8 mouse cellular contexts compared by ENCODE assay signal in genomic region chr8:106699588-106699987, GRCm38 (mm10). TPM values are rescaled to one million over a fixed set of nuclear protein-coding genes. Genes with fewer than 3 reads are reported as not detected.
DNase-seq lines count a peak whose midpoint lies in the region; ATAC-seq and TF ChIP-seq lines count a peak whose summit lies in the region.

No protein-coding gene starts in this region.

- H3K9me3 ChIP-seq in kidney, embryonic 14.5 days (ENCODE audit: control insufficient read depth, low read length) = no peaks in the 10 kb centered on the region
- no peaks in the 10 kb centered on the region for H3K9me3 ChIP-seq in embryonic facial prominence, embryonic 11.5 days (replicated peaks; ENCODE audit: control insufficient read depth, low read length)
- H3K9me3 ChIP-seq in hindbrain, postnatal 0 days (ENCODE audit: low read length) = no peaks in the 10 kb centered on the region

- no peaks in the 10 kb centered on the region; the same call in 1 of the 2 replicates for H3K36me3 ChIP-seq in kidney, adult 2 months (ENCODE audit: control insufficient read depth, insufficient read depth, low read length)
- peaks cover 49% of the 10 kb centered on the region for H3K36me3 ChIP-seq in kidney, embryonic 14.5 days (ENCODE audit: control insufficient read depth, insufficient read depth, low read length)
- H3K36me3 ChIP-seq in embryonic facial prominence, embryonic 11.5 days (replicated peaks; ENCODE audit: control insufficient read depth, insufficient read depth, low read depth, low read length) = no peaks in the 10 kb centered on the region
- peaks cover 5% of the 10 kb centered on the region; the same call in 1 of the 2 replicates for H3K36me3 ChIP-seq in hindbrain, postnatal 0 days (ENCODE audit: insufficient read depth, low read length)
- H3K36me3 ChIP-seq in liver, adult 2 months (ENCODE audit: control insufficient read depth, insufficient read depth, low read length) = peaks cover 23% of the 10 kb centered on the region; the same call in 1 of the 2 replicates

- no peak overlapping the region for H3K4me2 ChIP-seq in kidney, embryonic 14.5 days (replicated peaks; ENCODE audit: low read depth, low read length)
- H3K4me2 ChIP-seq in embryonic facial prominence, embryonic 11.5 days (ENCODE audit: low read depth, low read length) = no peak overlapping the region
- H3K4me2 ChIP-seq in hindbrain, postnatal 0 days (ENCODE audit: low read depth, low read length) = no peak overlapping the region

- no peaks in the 10 kb centered on the region for H3K79me2 ChIP-seq in liver, adult 2 months (ENCODE audit: control insufficient read depth, insufficient read depth, low read length)

- no peak for TF ChIP-seq POLR2A in kidney, adult 2 months (IDR thresholded peaks at IDR 0.05; ENCODE audit: low read depth, low read length)
- no peak for TF ChIP-seq POLR2A in liver, adult 2 months (IDR thresholded peaks at IDR 0.05; ENCODE audit: extremely low read depth, insufficient read depth, low read length)

- H3K4me3 ChIP-seq in kidney, adult 2 months (ENCODE audit: insufficient read depth, low read depth, low read length) = no peak overlapping the region
- no peak overlapping the region for H3K4me3 ChIP-seq in kidney, embryonic 14.5 days (ENCODE audit: low read length)
- H3K4me3 ChIP-seq in embryonic facial prominence, embryonic 11.5 days (ENCODE audit: low read depth, low read length) = no peak overlapping the region
- H3K4me3 ChIP-seq in hindbrain, postnatal 0 days (ENCODE audit: low read length) = no peak overlapping the region
- no peak overlapping the region for H3K4me3 ChIP-seq in liver, adult 2 months (ENCODE audit: insufficient read depth, low read depth, low read length)

- 62% methylated on average over 5 of the region's 5 CpGs for WGBS in kidney, adult 2 months
- WGBS in kidney, embryonic 14.5 days = 74% methylated on average over 5 of the region's 5 CpGs
- 80% methylated on average over 5 of the region's 5 CpGs for WGBS in embryonic facial prominence, embryonic 11.5 days
- WGBS in hindbrain, postnatal 0 days = 69% methylated on average over 5 of the region's 5 CpGs
- 78% methylated on average over 5 of the region's 5 CpGs for WGBS in liver, adult 2 months

- no peak overlapping the region for H3K27ac ChIP-seq in kidney, adult 2 months (ENCODE audit: insufficient read depth, low read depth, low read length)
- no peak overlapping the region for H3K27ac ChIP-seq in kidney, embryonic 14.5 days (ENCODE audit: low read depth, low read length)
- H3K27ac ChIP-seq in embryonic facial prominence, embryonic 11.5 days (replicated peaks; ENCODE audit: low read depth, low read length) = no peak overlapping the region
- H3K27ac ChIP-seq in hindbrain, postnatal 0 days = no peak overlapping the region
- H3K27ac ChIP-seq in liver, adult 2 months (replicated peaks; ENCODE audit: insufficient read depth, low read depth, low read length) = no peak overlapping the region

- H3K9ac ChIP-seq in kidney, embryonic 14.5 days (ENCODE audit: low read depth, low read length) = no peak overlapping the region
- H3K9ac ChIP-seq in embryonic facial prominence, embryonic 11.5 days (replicated peaks; ENCODE audit: low read length) = no peak overlapping the region
- H3K9ac ChIP-seq in hindbrain, postnatal 0 days (replicated peaks; ENCODE audit: low read length) = no peak overlapping the region
- H3K9ac ChIP-seq in liver, adult 2 months (ENCODE audit: low read depth, low read length) = no peak overlapping the region

- no peak for ATAC-seq in kidney, embryonic 14.5 days (ENCODE audit: low FRiP score, low TSS enrichment)
- no peak for ATAC-seq in embryonic facial prominence, embryonic 11.5 days (replicated peaks; ENCODE audit: insufficient number of reproducible peaks, low FRiP score, low TSS enrichment, low read depth)
- ATAC-seq in hindbrain, postnatal 0 days = no peak
- ATAC-seq in inflammation-experienced regulatory T-cells, adult 6 months = no peak

- H3K4me1 ChIP-seq in kidney, adult 2 months (ENCODE audit: control insufficient read depth, insufficient read depth, low read length) = 0 out of 2 replicates have a peak, but pooled peaks cover 4% of the 10 kb centered on the region
- no peaks in the 10 kb centered on the region for H3K4me1 ChIP-seq in kidney, embryonic 14.5 days (ENCODE audit: control insufficient read depth, insufficient read depth, low read length)
- H3K4me1 ChIP-seq in embryonic facial prominence, embryonic 11.5 days (ENCODE audit: control insufficient read depth, insufficient read depth, low read length) = no peaks in the 10 kb centered on the region
- no peaks in the 10 kb centered on the region for H3K4me1 ChIP-seq in hindbrain, postnatal 0 days (ENCODE audit: insufficient read depth, low read length)
- H3K4me1 ChIP-seq in liver, adult 2 months (ENCODE audit: control insufficient read depth, insufficient read depth, low read length) = no peaks in the 10 kb centered on the region

- peak; percentile 79 for TF ChIP-seq CTCF in kidney, adult 2 months (conservative IDR thresholded peaks at IDR 0.05; ENCODE audit: insufficient read depth, insufficient read length, low read depth, low read length)
- peak; percentile 93 for TF ChIP-seq CTCF in hindbrain, postnatal 0 days (IDR thresholded peaks at IDR 0.05; ENCODE audit: low read depth)
- TF ChIP-seq CTCF in liver, adult 2 months (IDR thresholded peaks at IDR 0.05; ENCODE audit: low read depth, low read length) = peak; percentile 68

- DNase-seq in kidney, adult 2 months = peak; percentile 75
- peak; percentile 79 for DNase-seq in ZHBTc4 (ENCODE audit: low read depth, low spot score)
- DNase-seq in embryonic facial prominence, embryonic 11.5 days (ENCODE audit: low spot score) = peak; percentile 77
- peak; percentile 81 for DNase-seq in hindbrain, postnatal 0 days (ENCODE audit: low spot score)
- DNase-seq in liver, adult 2 months (ENCODE audit: extremely low read depth, low read depth, low spot score) = peak; percentile 39
- peak; percentile 79 to 87 for DNase-seq in right cerebral cortex, postnatal 10 days (ENCODE audit: low spot score in 2 of 2)

- H3K27me3 ChIP-seq in kidney, adult 2 months (replicated peaks; ENCODE audit: control insufficient read depth, insufficient read depth, low read length) = no peaks in the 10 kb centered on the region
- no peaks in the 10 kb centered on the region for H3K27me3 ChIP-seq in kidney, embryonic 14.5 days (ENCODE audit: control insufficient read depth, insufficient read depth, low read length)
- no peaks in the 10 kb centered on the region for H3K27me3 ChIP-seq in embryonic facial prominence, embryonic 11.5 days (ENCODE audit: control insufficient read depth, insufficient read depth, low read length)
- no peaks in the 10 kb centered on the region for H3K27me3 ChIP-seq in hindbrain, postnatal 0 days (ENCODE audit: insufficient read depth, low read length)
- no peaks in the 10 kb centered on the region for H3K27me3 ChIP-seq in liver, adult 2 months (ENCODE audit: control insufficient read depth, insufficient read depth, low read length)

RNA-seq across cellular contexts. Expression of gene Tango6, which starts 16.7 kb away (rescaled TPM):
- 6.1 TPM in 2 replicates for polyA plus RNA-seq in kidney, adult 2 months (2012; rRNA removed)
- polyA plus RNA-seq in kidney, embryonic 14.5 days (2014; fragmentation: Nextera tagmentation; extraction: Ambion mirVana) = 8.5 and 14.5 TPM in 2 replicates
- polyA plus RNA-seq in embryonic facial prominence, embryonic 11.5 days (2014; fragmentation: Nextera tagmentation; extraction: Ambion mirVana) = 6.7 and 6.9 TPM in 2 replicates
- total RNA-seq in hindbrain, postnatal 0 days (2014; rRNA removed) = 6.6 and 7.1 TPM in 2 replicates
- 4.0 and 4.6 TPM in 2 replicates for polyA plus RNA-seq in hindbrain, postnatal 0 days (2015; fragmentation: Nextera tagmentation; extraction: Ambion mirVana)
- 2.1 and 3.2 TPM in 2 replicates for total RNA-seq in liver, adult 2 months (2014; rRNA removed)
- 3.4 and 4.0 TPM in 2 replicates for polyA plus RNA-seq in liver, adult 2 months (2012; rRNA removed)
- polyA plus RNA-seq in inflammation-experienced regulatory T-cells, adult 6 months (2017; shearing (Covaris generic)) = 1 to 10 TPM; 2.7 to 9.7 (median 7.2) TPM
